In the genomic region with DNA sequence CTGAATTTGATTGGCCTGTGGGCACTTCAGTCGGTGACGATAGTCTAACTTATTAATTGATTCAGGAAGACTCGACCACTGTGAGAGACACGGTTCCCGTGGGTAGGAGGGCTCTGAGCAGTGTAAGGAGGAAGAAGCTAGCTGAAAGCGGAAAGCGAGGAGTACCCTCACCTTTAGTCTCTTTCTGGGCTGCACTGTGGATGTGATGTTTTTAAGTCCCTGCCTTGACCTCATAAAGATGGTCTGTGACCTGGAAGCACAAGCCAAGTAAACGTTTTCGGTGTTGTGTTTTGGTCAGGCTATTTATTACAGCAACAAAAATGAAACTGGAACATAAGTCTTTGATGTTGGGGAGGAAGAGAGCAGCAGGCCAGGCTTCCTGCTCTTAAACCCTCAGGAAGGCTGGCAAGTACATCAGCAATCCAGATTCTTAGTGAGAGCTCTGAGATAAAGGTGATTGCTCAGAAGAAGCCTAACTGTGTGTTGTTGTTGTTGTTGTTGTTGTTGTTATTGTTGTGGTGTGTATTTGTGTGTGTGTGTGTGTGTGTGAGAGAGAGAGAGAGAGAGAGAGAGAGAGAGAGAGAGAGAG, we compare ENCODE assay signal across 14 mouse cellular contexts. TPM values are rescaled to one million over a fixed set of nuclear protein-coding genes. Genes with fewer than 3 reads are reported as not detected.
A peak's percentile ranks its signal among the peaks of the same experiment; 100 is the strongest.
DNase-seq lines count a peak whose midpoint lies in the region; ATAC-seq lines count a peak whose summit lies in the region.
"Had no signal": no experiment of that assay in that cellular context is flagged by ENCODE, and none has a peak within 500 bp of the region (broad histone marks: within the 10 kb centered on the region; RNA-seq: fewer than 3 reads in every experiment).

No protein-coding gene starts in this region.

- peak; percentile 68 for ATAC-seq in lung, embryonic 16.5 days (ENCODE audit: low read depth)
- ATAC-seq in hindbrain, embryonic 16.5 days = no peak
- no peak for ATAC-seq in hindbrain, embryonic 14.5 days (ENCODE audit: low FRiP score)
- ATAC-seq: forebrain, embryonic 14.5 days; midbrain, embryonic 15.5 days; Patski had no signal

- H3K27me3 ChIP-seq in lung, embryonic 16.5 days (ENCODE audit: control insufficient read depth, insufficient read depth, low read depth, low read length) = no peaks in the 10 kb centered on the region
- no peaks in the 10 kb centered on the region for H3K27me3 ChIP-seq in hindbrain, embryonic 16.5 days (replicated peaks; ENCODE audit: control insufficient read depth, insufficient read depth, low read length)
- no peaks in the 10 kb centered on the region for H3K27me3 ChIP-seq in hindbrain, embryonic 14.5 days (ENCODE audit: control insufficient read depth, insufficient read depth, low read length)
- H3K27me3 ChIP-seq: limb, embryonic 15.5 days; midbrain, embryonic 15.5 days; Patski had no signal

- peak; percentile 34 for DNase-seq in adrenal gland, postnatal 14 days
- no peak for DNase-seq in adrenal gland, postnatal 36 days
- no peak for DNase-seq in lung, adult 18-20 months
- DNase-seq in adipocyte (ENCODE audit: low spot score) = peak; percentile 22
- peak; percentile 43 for DNase-seq in kidney, postnatal 10 days
- no peak for DNase-seq in hindbrain, embryonic 14.5 days (ENCODE audit: low spot score)
- DNase-seq: right cerebral cortex, postnatal 4 days had no signal

- H3K27ac ChIP-seq in lung, embryonic 16.5 days (ENCODE audit: low read length) = no peak overlapping the region
- H3K27ac ChIP-seq in hindbrain, embryonic 16.5 days (ENCODE audit: low read depth, low read length) = no peak overlapping the region
- H3K27ac ChIP-seq in hindbrain, embryonic 14.5 days = no peak overlapping the region
- H3K27ac ChIP-seq: embryonic facial prominence, embryonic 10.5 days; limb, embryonic 15.5 days; midbrain, embryonic 15.5 days had no signal

- H3K4me3 ChIP-seq in lung, embryonic 16.5 days (ENCODE audit: low read length) = no peak overlapping the region
- H3K4me3 ChIP-seq in hindbrain, embryonic 16.5 days (ENCODE audit: low read length) = no peak overlapping the region
- no peak overlapping the region for H3K4me3 ChIP-seq in hindbrain, embryonic 14.5 days (replicated peaks; ENCODE audit: low read length)
- H3K4me3 ChIP-seq: embryonic facial prominence, embryonic 10.5 days; limb, embryonic 15.5 days; midbrain, embryonic 15.5 days had no signal

- H3K4me2 ChIP-seq in lung, embryonic 16.5 days (ENCODE audit: low read depth, low read length) = no peak overlapping the region
- no peak overlapping the region for H3K4me2 ChIP-seq in hindbrain, embryonic 16.5 days (ENCODE audit: low read length)
- H3K4me2 ChIP-seq in hindbrain, embryonic 14.5 days (replicated peaks) = no peak overlapping the region
- H3K4me2 ChIP-seq: limb, embryonic 15.5 days; midbrain, embryonic 15.5 days had no signal

- H3K9ac ChIP-seq in lung, embryonic 16.5 days (ENCODE audit: low read length) = no peak overlapping the region
- H3K9ac ChIP-seq in hindbrain, embryonic 16.5 days (ENCODE audit: low read depth, low read length) = no peak overlapping the region
- no peak overlapping the region for H3K9ac ChIP-seq in hindbrain, embryonic 14.5 days
- H3K9ac ChIP-seq: limb, embryonic 15.5 days; midbrain, embryonic 15.5 days had no signal

- 68% methylated on average over 9 of the region's 9 CpGs for WGBS in lung, embryonic 16.5 days
- WGBS in hindbrain, embryonic 16.5 days = 83% methylated on average over 9 of the region's 9 CpGs
- WGBS in hindbrain, embryonic 14.5 days = 82% methylated on average over 9 of the region's 9 CpGs

- peaks cover 5% of the 10 kb centered on the region for H3K4me1 ChIP-seq in lung, embryonic 16.5 days (replicated peaks; ENCODE audit: control insufficient read depth, insufficient read depth, low read length)
- no peaks in the 10 kb centered on the region for H3K4me1 ChIP-seq in hindbrain, embryonic 16.5 days (ENCODE audit: control insufficient read depth, insufficient read depth, low read depth, low read length)
- no peaks in the 10 kb centered on the region for H3K4me1 ChIP-seq in hindbrain, embryonic 14.5 days (replicated peaks; ENCODE audit: control insufficient read depth, insufficient read depth, low read length)

- no peaks in the 10 kb centered on the region for H3K9me3 ChIP-seq in lung, embryonic 16.5 days (ENCODE audit: control insufficient read depth, low read length)
- H3K9me3 ChIP-seq in hindbrain, embryonic 16.5 days (ENCODE audit: control insufficient read depth, low read length) = no peaks in the 10 kb centered on the region
- H3K9me3 ChIP-seq in hindbrain, embryonic 14.5 days (ENCODE audit: control insufficient read depth, low read length) = no peaks in the 10 kb centered on the region
- H3K9me3 ChIP-seq: limb, embryonic 15.5 days; midbrain, embryonic 15.5 days had no signal

- no peaks in the 10 kb centered on the region for H3K36me3 ChIP-seq in lung, embryonic 16.5 days (ENCODE audit: control insufficient read depth, insufficient read depth, low read length)
- no peaks in the 10 kb centered on the region for H3K36me3 ChIP-seq in hindbrain, embryonic 16.5 days (ENCODE audit: control insufficient read depth, insufficient read depth, low read length)
- no peaks in the 10 kb centered on the region for H3K36me3 ChIP-seq in hindbrain, embryonic 14.5 days (replicated peaks; ENCODE audit: control insufficient read depth, insufficient read depth)
- H3K36me3 ChIP-seq: embryonic facial prominence, embryonic 10.5 days; limb, embryonic 15.5 days; midbrain, embryonic 15.5 days had no signal

RNA-seq across cellular contexts. Expression of a gene that starts 23.0 kb away (rescaled TPM):
- total RNA-seq in adrenal gland, postnatal 14 days (2021) = 8.9 and 17.0 TPM in 2 replicates
- 1 to 10 TPM; 5.3 to 9.9 TPM for total RNA-seq in adrenal gland, postnatal 36 days (2021)
- polyA plus RNA-seq in lung, embryonic 16.5 days (2015; fragmentation: Nextera tagmentation; extraction: Ambion mirVana) = 0.15 and 0.31 TPM in 2 replicates
- 1.1 and 1.4 TPM in 2 replicates for polyA plus RNA-seq in hindbrain, embryonic 16.5 days (2015; fragmentation: Nextera tagmentation; extraction: Ambion mirVana)
- polyA plus RNA-seq in hindbrain, embryonic 14.5 days (2014; fragmentation: Nextera tagmentation; extraction: Ambion mirVana) = 0.47 and 0.51 TPM in 2 replicates

Comparison
In these comparisons a context has a peak if more than half of its experiments do, and no peak if none do; other contexts are left out.
1. DNase-seq: peak in adrenal gland, postnatal 14 days (single experiment), adipocyte (single experiment) and kidney, postnatal 10 days (single experiment); none in adrenal gland, postnatal 36 days (0 of 2), lung, adult 18-20 months (0 of 2) and hindbrain, embryonic 14.5 days (single experiment).